Mouse (Mus musculus): Measurements from ENCODE around the gene U2af1l4. TPM values are rescaled to one million over a fixed set of nuclear protein-coding genes. Genes with fewer than 3 reads are reported as not detected.

Gene U2af1l4
- total RNA-seq, 1 experiment = 56.9 TPM

- no peaks in the 10 kb centered on the region for H3K36me3 ChIP-seq (ENCODE audit: control insufficient read depth, insufficient read depth, low read length, poor library complexity, severe bottlenecking)
- in situ Hi-C loops (cut with MboI; ENCODE audit: low sequenced_read_pairs in 2 of 2, unreplicated experiment in 2 of 2) = no loop called here
- H3K9me3 ChIP-seq (ENCODE audit: control insufficient read depth, insufficient read depth, low read depth, low read length) = no peaks in the 10 kb centered on the region
- H3K9ac ChIP-seq (ENCODE audit: insufficient read depth, low read depth, low read length, poor library complexity, severe bottlenecking) = peak within 1 kb of the TSS; percentile 4; the same call in 1 of the 2 replicates
- H3K27ac ChIP-seq (ENCODE audit: insufficient read depth, low read depth, low read length, poor library complexity, severe bottlenecking) = no peak within 1 kb of the TSS
- peak within 1 kb of the TSS; percentile 5 to 23; a peak in 1 of 4 replicates for H3K4me3 ChIP-seq (ENCODE audit: insufficient read depth in 1 of 2, low read depth in 1 of 2, low read length in 2 of 2, poor library complexity in 1 of 2, severe bottlenecking in 1 of 2)
- peaks cover 8 to 25% of the 10 kb centered on the region in 2 experiments for H3K4me1 ChIP-seq (ENCODE audit: control insufficient read depth in 2 of 2, insufficient read depth in 2 of 2, low read length in 2 of 2, poor library complexity in 1 of 2)
- TF ChIP-seq ZC3H11A (IDR thresholded peaks at IDR 0.05; ENCODE audit: borderline replicate concordance, low read depth, low read length) (no peak), CHD2 (IDR thresholded peaks at IDR 0.05; ENCODE audit: low read depth, low read length) (peak; percentile 85)
- DNase-seq (ENCODE audit: low read depth, low spot score) = no peak
These were observed 35.7 kb downstream of the U2af1l4 start, which contains the start of gene Zbtb32 for GRCm38 (mm10) chr7:30598786-30599185. Gene Zbtb32, minus strand, starts transcription at chr7:30598909.

- in situ Hi-C loops (cut with MboI; ENCODE audit: low sequenced_read_pairs in 2 of 2, unreplicated experiment in 2 of 2) = no loop called here
- Histone ChIP-seq H3K36me3 (ENCODE audit: control insufficient read depth, insufficient read depth, low read length, poor library complexity, severe bottlenecking) (no peaks in the 10 kb centered on the region), H3K9ac (ENCODE audit: insufficient read depth, low read depth, low read length, poor library complexity, severe bottlenecking) (peak overlapping the region; percentile 33; the same call in 1 of the 2 replicates), H3K9me3 (ENCODE audit: control insufficient read depth, insufficient read depth, low read depth, low read length) (no peaks in the 10 kb centered on the region), H3K27ac (ENCODE audit: insufficient read depth, low read depth, low read length, poor library complexity, severe bottlenecking) (peak overlapping the region; percentile 54; the same call in 1 of the 2 replicates), H3K4me3 (ENCODE audit: insufficient read depth in 1 of 2, low read depth in 1 of 2, low read length in 2 of 2, poor library complexity in 1 of 2, severe bottlenecking in 1 of 2) (peak overlapping the region; percentile 5 to 43; a peak in 2 of 4 replicates), H3K4me1 (ENCODE audit: control insufficient read depth in 2 of 2, insufficient read depth in 2 of 2, low read length in 2 of 2, poor library complexity in 1 of 2) (peaks cover 8 to 23% of the 10 kb centered on the region in 2 experiments)
- TF ChIP-seq MAFK (IDR thresholded peaks at IDR 0.05; ENCODE audit: insufficient read depth, low read depth, low read length) (0 out of 2 replicates have a peak, but pooled peaks have one; percentile 29), ZNF384 (IDR thresholded peaks at IDR 0.05; ENCODE audit: low read depth, low read length) (no peak), CHD2 (IDR thresholded peaks at IDR 0.05; ENCODE audit: low read depth, low read length) (peak; percentile 82; the same call in 1 of the 2 replicates), HCFC1 (IDR thresholded peaks at IDR 0.05; ENCODE audit: borderline replicate concordance, insufficient read depth, low read length) (no peak; the same call in 1 of the 2 replicates), ZC3H11A (IDR thresholded peaks at IDR 0.05; ENCODE audit: borderline replicate concordance, low read depth, low read length) (no peak)
- peak; percentile 88 for DNase-seq (ENCODE audit: low read depth, low spot score)
These were observed 36.8 kb downstream of the U2af1l4 start for GRCm38 (mm10) chr7:30599933-30600353.

GRCm38 (mm10) chr7:30600651-30601050 is 37.5 kb downstream of the U2af1l4 start:
- TF ChIP-seq ZNF384 (IDR thresholded peaks at IDR 0.05; ENCODE audit: low read depth, low read length) = no peak
- no peak for TF ChIP-seq ZC3H11A (IDR thresholded peaks at IDR 0.05; ENCODE audit: borderline replicate concordance, low read depth, low read length)
- no peak for TF ChIP-seq HCFC1 (IDR thresholded peaks at IDR 0.05; ENCODE audit: borderline replicate concordance, insufficient read depth, low read length)
- TF ChIP-seq MAFK (IDR thresholded peaks at IDR 0.05; ENCODE audit: insufficient read depth, low read depth, low read length) = no peak
- TF ChIP-seq CHD2 (IDR thresholded peaks at IDR 0.05; ENCODE audit: low read depth, low read length) = no peak
- 0 out of 4 replicates have a peak overlapping the region, but pooled peaks of 1 of the 2 experiments have one; percentile 43 for H3K4me3 ChIP-seq (ENCODE audit: insufficient read depth in 1 of 2, low read depth in 1 of 2, low read length in 2 of 2, poor library complexity in 1 of 2, severe bottlenecking in 1 of 2)
- peak overlapping the region; percentile 54 for H3K27ac ChIP-seq (ENCODE audit: insufficient read depth, low read depth, low read length, poor library complexity, severe bottlenecking)
- H3K36me3 ChIP-seq (ENCODE audit: control insufficient read depth, insufficient read depth, low read length, poor library complexity, severe bottlenecking) = no peaks in the 10 kb centered on the region
- H3K9ac ChIP-seq (ENCODE audit: insufficient read depth, low read depth, low read length, poor library complexity, severe bottlenecking) = peak overlapping the region; percentile 33; the same call in 1 of the 2 replicates
- no peaks in the 10 kb centered on the region for H3K9me3 ChIP-seq (ENCODE audit: control insufficient read depth, insufficient read depth, low read depth, low read length)
- H3K4me1 ChIP-seq (ENCODE audit: control insufficient read depth in 2 of 2, insufficient read depth in 2 of 2, low read length in 2 of 2, poor library complexity in 1 of 2) = peaks cover 8 to 22% of the 10 kb centered on the region in 2 experiments
- in situ Hi-C loops (cut with MboI; ENCODE audit: low sequenced_read_pairs in 2 of 2, unreplicated experiment in 2 of 2) = no loop called here
- DNase-seq (ENCODE audit: low read depth, low spot score) = no peak

- Histone ChIP-seq H3K4me3 (ENCODE audit: insufficient read depth in 1 of 2, low read depth in 1 of 2, low read length in 2 of 2, poor library complexity in 1 of 2, severe bottlenecking in 1 of 2) (no peak overlapping the region), H3K9ac (ENCODE audit: insufficient read depth, low read depth, low read length, poor library complexity, severe bottlenecking) (no peak overlapping the region), H3K27ac (ENCODE audit: insufficient read depth, low read depth, low read length, poor library complexity, severe bottlenecking) (peak overlapping the region; percentile 76), H3K9me3 (ENCODE audit: control insufficient read depth, insufficient read depth, low read depth, low read length) (no peaks in the 10 kb centered on the region), H3K4me1 (ENCODE audit: control insufficient read depth in 2 of 2, insufficient read depth in 2 of 2, low read length in 2 of 2, poor library complexity in 1 of 2) (peaks cover 8 to 27% of the 10 kb centered on the region in 2 experiments), H3K36me3 (ENCODE audit: control insufficient read depth, insufficient read depth, low read length, poor library complexity, severe bottlenecking) (no peaks in the 10 kb centered on the region)
- DNase-seq (ENCODE audit: low read depth, low spot score) = peak; percentile 72
- in situ Hi-C loops (cut with MboI; ENCODE audit: low sequenced_read_pairs in 2 of 2, unreplicated experiment in 2 of 2) = no loop called here
- TF ChIP-seq CHD2 (IDR thresholded peaks at IDR 0.05; ENCODE audit: low read depth, low read length) (0 out of 2 replicates have a peak, but pooled peaks have one; percentile 29), ZC3H11A (IDR thresholded peaks at IDR 0.05; ENCODE audit: borderline replicate concordance, low read depth, low read length) (no peak), HCFC1 (IDR thresholded peaks at IDR 0.05; ENCODE audit: borderline replicate concordance, insufficient read depth, low read length) (0 out of 2 replicates have a peak, but pooled peaks have one; percentile 27), ZNF384 (IDR thresholded peaks at IDR 0.05; ENCODE audit: low read depth, low read length) (no peak), MAFK (IDR thresholded peaks at IDR 0.05; ENCODE audit: insufficient read depth, low read depth, low read length) (no peak)
These were observed 39.5 kb downstream of the U2af1l4 start for GRCm38 (mm10) chr7:30602583-30602982.

All from ES-E14 (cell line).